Mouse (Mus musculus) midbrain, embryonic 11.5 days (tissue): ENCODE measurements around the gene Ptpn13. TPM values are rescaled to one million over a fixed set of nuclear protein-coding genes. Genes with fewer than 3 reads are reported as not detected.

Source experiments
- ATAC-seq: fragments of 200-750 bp; cut with Nextera tagmentation; 2 replicates; pipeline ENCODE4 v1.8.0; 2017; ENCODE audit warnings: moderate TSS enrichment, moderate library complexity; ENCODE audit not compliant: low FRiP score
- DNase-seq: peaks from one replicate; pipeline ENCODE4 v3.0.0; 2015; ENCODE audit warnings: low spot score; ENCODE audit errors: missing footprints
- H3K27ac ChIP-seq: fragments of 300-500 bp; sonication (generic); 2 replicates; pipeline ENCODE4 v1.5.1; 2014; ENCODE audit warnings: low read depth, low read length
- H3K27me3 ChIP-seq: fragments of 300-500 bp; sonication (generic); 2 replicates; pipeline ENCODE4 v1.6.1; 2014; ENCODE audit warnings: mild to moderate bottlenecking, low read length, moderate library complexity, mixed read lengths; ENCODE audit not compliant: control insufficient read depth, insufficient read depth
- H3K36me3 ChIP-seq: fragments of 300-500 bp; sonication (generic); 2 replicates; pipeline ENCODE4 v1.6.1; 2014; ENCODE audit warnings: mild to moderate bottlenecking, low read length, moderate library complexity, mixed read lengths; ENCODE audit not compliant: control insufficient read depth, insufficient read depth
- H3K4me1 ChIP-seq: fragments of 300-500 bp; sonication (generic); 2 replicates; pipeline ENCODE4 v1.6.1; 2014; ENCODE audit warnings: low read length; ENCODE audit not compliant: control insufficient read depth, insufficient read depth
- H3K4me2 ChIP-seq: fragments of 300-500 bp; sonication (generic); 2 replicates; pipeline ENCODE4 v1.6.1; 2014; ENCODE audit warnings: mild to moderate bottlenecking, moderate library complexity
- H3K4me3 ChIP-seq: fragments of 300-500 bp; sonication (generic); 2 replicates; pipeline ENCODE4 v1.5.1; 2014; ENCODE audit warnings: low read depth, low read length
- H3K9ac ChIP-seq: fragments of 300-500 bp; sonication (generic); 2 replicates; pipeline ENCODE4 v1.6.1; 2014; ENCODE audit warnings: low read length
- H3K9me3 ChIP-seq: fragments of 300-500 bp; sonication (generic); 2 replicates; pipeline ENCODE4 v1.6.1; 2016; ENCODE audit warnings: low read length; ENCODE audit not compliant: control insufficient read depth
- WGBS: fragments of 180-500 bp; shearing (Covaris S2); extraction: QIAGEN DNeasy Blood & Tissue Kit; methylation state at CpG from one replicate; pipeline ENCODE4 v1.1.7; 2014; 5-methylcytosine and 5-hydroxymethylcytosine counted together
- polyA plus RNA-seq: library from polyadenylated mRNA; unstranded; fragments of >200 nt; fragmentation: Nextera tagmentation; extraction: Ambion mirVana; gene quantifications from 2 replicates; pipeline ENCODE4 v1.2.1, GENCODE M21; 2014

Ptpn13 gene
- polyA plus RNA-seq, 1 experiment from 2014 or later, result 18.1 TPM

DNA sequence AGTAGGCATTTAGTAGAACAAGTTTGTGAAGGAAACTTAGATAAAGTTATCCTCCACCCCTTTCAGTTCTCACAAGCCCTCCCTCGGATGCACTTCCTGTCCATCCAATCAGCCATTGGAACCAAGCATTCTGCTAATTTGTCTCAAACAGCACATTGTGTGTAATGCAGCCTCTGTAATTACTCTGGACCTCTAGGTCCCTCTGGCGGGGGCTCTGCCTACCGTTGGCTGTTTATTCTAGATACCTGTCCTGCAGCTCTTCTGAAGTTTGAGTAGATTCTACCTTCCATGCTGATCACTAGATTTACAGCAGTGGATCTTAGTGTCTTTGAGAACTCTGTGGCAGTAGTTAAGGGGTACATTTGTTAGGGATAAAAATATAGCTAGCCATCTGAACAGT lies 109.5 kb downstream of the Ptpn13 start:
- no peak overlapping the region for H3K4me2 ChIP-seq
- no peak overlapping the region for H3K9ac ChIP-seq
- H3K27ac ChIP-seq, result no peak overlapping the region
- no peaks in the 10 kb centered on the region for H3K27me3 ChIP-seq
- H3K36me3 ChIP-seq, result 0 out of 2 replicates have a peak, but pooled peaks cover 2% of the 10 kb centered on the region
- H3K4me3 ChIP-seq, result no peak overlapping the region
- no peaks in the 10 kb centered on the region for H3K9me3 ChIP-seq
- DNase-seq (no peak), ATAC-seq (no peak)
- no peaks in the 10 kb centered on the region for H3K4me1 ChIP-seq
- 85% methylated on average over 3 of the region's 3 CpGs for WGBS

DNA sequence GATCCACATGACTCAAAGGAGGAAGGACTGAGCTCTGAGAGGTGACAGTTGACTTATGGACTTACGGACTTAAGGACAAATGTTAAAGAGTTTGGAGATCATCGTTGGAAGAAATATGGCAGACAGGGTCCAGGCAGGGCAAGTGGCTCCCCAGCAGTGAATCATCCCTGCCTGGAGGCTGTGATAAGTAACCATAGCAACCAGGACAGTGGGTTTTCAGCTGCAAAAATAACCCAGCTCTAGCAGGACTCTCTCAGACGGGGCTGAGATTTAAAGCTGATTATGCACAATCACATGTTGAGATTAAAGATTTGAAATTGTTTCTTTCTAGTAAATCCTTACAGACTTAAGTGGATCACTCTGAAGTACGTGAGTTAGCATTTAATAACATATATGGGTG lies 112.4 kb downstream of the Ptpn13 start:
- Histone ChIP-seq H3K9me3 (no peaks in the 10 kb centered on the region), H3K27ac (no peak overlapping the region), H3K27me3 (no peaks in the 10 kb centered on the region), H3K9ac (no peak overlapping the region), H3K4me3 (no peak overlapping the region), H3K4me1 (no peaks in the 10 kb centered on the region; the same call in 1 of the 2 replicates), H3K4me2 (no peak overlapping the region), H3K36me3 (peaks cover 2% of the 10 kb centered on the region; the same call in 1 of the 2 replicates)
- no peak for ATAC-seq
- WGBS, result 49% methylated on average over 4 of the region's 4 CpGs
- no peak for DNase-seq

DNA sequence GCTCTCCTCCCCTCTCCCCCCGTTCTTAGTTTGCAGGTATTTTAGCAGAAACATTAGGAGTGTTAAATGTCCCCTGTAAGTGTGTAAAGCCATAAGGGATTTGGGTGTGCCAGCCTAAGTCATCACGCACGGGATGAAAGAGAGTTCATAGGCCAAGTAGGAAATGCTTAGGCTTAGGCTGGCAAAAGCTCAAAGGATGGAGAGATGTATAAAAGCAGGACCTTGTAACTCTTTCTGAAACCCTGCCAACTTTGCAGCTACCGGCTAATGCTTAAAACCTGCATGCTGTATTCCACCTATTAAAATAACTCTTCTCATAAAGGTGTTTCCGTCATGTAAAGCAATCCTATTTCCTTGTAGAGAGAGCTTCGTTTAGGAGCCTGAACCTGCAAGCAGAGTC lies 115.6 kb downstream of the Ptpn13 start:
- ATAC-seq, result no peak
- DNase-seq, result no peak

DNA sequence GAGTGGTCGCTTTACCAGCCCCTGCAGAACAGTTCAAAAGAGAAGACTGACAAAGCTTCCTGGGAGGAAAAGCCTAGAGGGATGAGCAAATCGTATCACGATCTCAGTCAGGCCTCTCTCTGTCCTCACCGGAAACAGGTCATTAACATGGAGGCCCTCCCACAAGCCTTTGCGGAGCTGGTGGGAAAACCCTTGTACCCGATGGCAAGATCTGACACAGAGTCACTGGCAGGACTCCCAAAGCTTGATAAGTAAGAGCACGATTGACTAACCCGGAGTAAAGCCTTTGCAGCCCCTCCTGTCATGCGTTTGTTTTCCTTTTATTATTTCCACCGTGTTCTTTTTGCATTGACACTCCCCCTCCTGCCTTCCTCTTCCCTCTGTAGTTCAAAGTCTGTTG lies 116.1 kb downstream of the Ptpn13 start:
- ATAC-seq, result no peak
- whole genome bisulfite sequencing, result 85% methylated on average over 10 of the region's 10 CpGs
- Histone ChIP-seq H3K9me3 (no peaks in the 10 kb centered on the region), H3K9ac (no peak overlapping the region), H3K4me1 (no peaks in the 10 kb centered on the region; the same call in 1 of the 2 replicates), H3K36me3 (peaks cover 2% of the 10 kb centered on the region; the same call in 1 of the 2 replicates), H3K27me3 (no peaks in the 10 kb centered on the region), H3K4me3 (no peak overlapping the region), H3K4me2 (no peak overlapping the region), H3K27ac (no peak overlapping the region)
- DNase-seq, result no peak

More for the DNA sequence above, 115.6 kb downstream of the Ptpn13 start:
- 90% methylated on average over 6 of the region's 6 CpGs for WGBS
- Histone ChIP-seq H3K4me2 (no peak overlapping the region), H3K4me1 (no peaks in the 10 kb centered on the region; the same call in 1 of the 2 replicates), H3K9ac (no peak overlapping the region), H3K36me3 (peaks cover 2% of the 10 kb centered on the region; the same call in 1 of the 2 replicates), H3K9me3 (no peaks in the 10 kb centered on the region), H3K4me3 (no peak overlapping the region), H3K27ac (no peak overlapping the region), H3K27me3 (no peaks in the 10 kb centered on the region)

DNA sequence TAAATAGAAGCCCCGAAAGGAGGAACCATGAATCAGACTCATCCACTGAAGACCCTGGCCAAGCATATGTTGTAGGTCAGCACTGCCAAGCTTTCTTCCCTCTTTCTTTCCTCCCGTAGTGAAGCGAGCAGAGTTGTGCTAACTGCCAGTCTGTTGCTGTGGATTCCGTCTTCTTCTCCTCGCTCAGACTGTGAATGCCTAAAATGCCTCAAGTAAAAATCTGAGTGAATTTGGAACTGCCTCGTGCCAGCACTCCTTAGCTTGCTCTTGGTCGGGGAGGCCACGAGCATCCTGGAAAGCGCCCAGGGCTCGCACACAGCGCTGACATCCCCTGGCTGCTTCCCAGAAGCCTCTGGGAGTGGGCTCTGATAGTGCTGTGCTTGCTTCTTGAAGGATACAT lies 116.5 kb downstream of the Ptpn13 start:
- no peak for DNase-seq
- no peaks in the 10 kb centered on the region for H3K9me3 ChIP-seq
- peaks cover 2% of the 10 kb centered on the region; the same call in 1 of the 2 replicates for H3K36me3 ChIP-seq
- H3K4me3 ChIP-seq, result no peak overlapping the region
- no peak for ATAC-seq
- H3K9ac ChIP-seq, result no peak overlapping the region
- no peak overlapping the region for H3K27ac ChIP-seq
- no peaks in the 10 kb centered on the region for H3K27me3 ChIP-seq
- 91% methylated on average over 11 of the region's 11 CpGs for WGBS
- no peaks in the 10 kb centered on the region; the same call in 1 of the 2 replicates for H3K4me1 ChIP-seq
- no peak overlapping the region for H3K4me2 ChIP-seq

DNA sequence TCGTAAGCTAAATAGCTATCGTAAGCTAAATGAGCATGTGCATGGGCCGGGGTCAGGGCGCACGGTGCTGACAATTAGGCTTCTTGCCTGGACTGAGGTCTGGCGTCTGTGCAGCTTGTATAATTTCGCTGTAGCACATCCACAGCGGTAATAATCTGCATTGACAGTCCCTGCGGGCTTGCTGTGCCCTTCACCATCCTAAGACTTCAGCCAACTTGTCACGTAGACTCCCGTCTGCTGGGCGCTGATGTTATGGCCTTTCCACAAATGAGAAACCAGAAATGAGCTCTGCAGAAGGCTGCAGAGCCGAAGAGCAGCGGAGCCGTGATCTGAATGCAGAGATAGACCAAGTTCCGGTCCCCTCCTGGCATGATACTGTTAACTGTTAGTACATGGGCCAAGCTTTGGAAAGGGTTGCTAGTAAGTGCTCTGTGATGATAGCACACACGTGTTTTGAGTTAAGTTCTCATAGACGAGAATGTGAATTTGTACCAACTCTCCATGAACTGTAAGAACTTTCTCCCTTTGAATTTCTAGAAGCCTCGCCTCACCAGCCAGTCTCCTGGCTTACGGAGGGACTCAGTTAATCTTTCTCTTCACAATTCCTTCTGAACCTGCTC lies 120.5 kb downstream of the Ptpn13 start:
- no peaks in the 10 kb centered on the region for H3K9me3 ChIP-seq
- WGBS, result 93% methylated on average over 20 of the region's 20 CpGs
- no peak overlapping the region for H3K4me3 ChIP-seq
- no peaks in the 10 kb centered on the region for H3K27me3 ChIP-seq
- H3K4me1 ChIP-seq, result no peaks in the 10 kb centered on the region; the same call in 1 of the 2 replicates
- no peak overlapping the region for H3K4me2 ChIP-seq
- H3K36me3 ChIP-seq, result no peaks in the 10 kb centered on the region; the same call in 1 of the 2 replicates
- ATAC-seq (no peak), DNase-seq (no peak)
- H3K9ac ChIP-seq, result no peak overlapping the region
- H3K27ac ChIP-seq, result no peak overlapping the region

DNA sequence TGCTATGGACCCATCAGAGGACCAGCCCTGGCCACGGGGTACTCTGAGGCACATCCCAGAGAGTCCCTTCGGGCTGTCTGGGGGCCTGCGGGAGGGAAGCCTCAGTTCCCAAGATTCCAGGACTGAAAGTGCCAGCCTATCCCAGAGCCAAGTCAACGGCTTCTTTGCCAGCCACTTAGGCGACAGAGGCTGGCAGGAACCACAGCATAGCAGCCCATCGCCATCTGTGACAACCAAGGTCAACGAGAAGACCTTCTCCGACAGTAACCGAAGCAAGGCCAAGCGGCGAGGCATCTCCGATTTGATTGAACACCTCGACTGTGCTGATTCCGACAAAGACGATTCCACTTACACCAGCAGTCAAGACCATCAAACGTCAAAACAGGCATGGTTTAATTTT lies 129.8 kb downstream of the Ptpn13 start:
- peaks cover 6% of the 10 kb centered on the region for H3K36me3 ChIP-seq
- no peaks in the 10 kb centered on the region for H3K9me3 ChIP-seq
- 95% methylated on average over 16 of the region's 16 CpGs for WGBS
- H3K4me3 ChIP-seq, result no peak overlapping the region
- no peak overlapping the region for H3K9ac ChIP-seq
- no peak overlapping the region for H3K27ac ChIP-seq
- H3K4me1 ChIP-seq, result no peaks in the 10 kb centered on the region
- H3K4me2 ChIP-seq, result no peak overlapping the region
- ATAC-seq (no peak), DNase-seq (no peak)
- no peaks in the 10 kb centered on the region for H3K27me3 ChIP-seq

DNA sequence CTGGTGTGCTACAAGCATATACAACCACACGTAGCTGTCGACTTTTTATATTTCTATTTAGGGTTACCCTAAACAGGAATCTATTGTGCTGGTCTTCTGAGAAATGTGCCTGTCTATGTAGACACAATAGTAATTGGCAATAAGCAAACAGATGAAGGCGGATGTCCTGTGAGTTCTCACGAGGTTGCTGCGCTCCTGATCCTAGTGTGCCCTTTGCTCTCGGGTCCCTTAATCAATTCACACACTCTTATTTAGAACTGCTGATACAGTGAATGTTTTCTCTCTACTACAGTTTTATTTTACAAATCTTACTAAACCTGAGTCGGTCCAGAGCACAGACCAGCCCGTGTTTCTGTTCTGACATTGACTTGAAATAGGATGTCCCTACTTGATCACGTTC lies 135.6 kb downstream of the Ptpn13 start:
- Histone ChIP-seq H3K4me1 (no peaks in the 10 kb centered on the region), H3K4me3 (no peak overlapping the region), H3K9ac (no peak overlapping the region), H3K27ac (no peak overlapping the region), H3K9me3 (no peaks in the 10 kb centered on the region), H3K27me3 (no peaks in the 10 kb centered on the region), H3K4me2 (no peak overlapping the region), H3K36me3 (peaks cover 13% of the 10 kb centered on the region)
- WGBS, result 92% methylated on average over 9 of the region's 9 CpGs
- DNase-seq, result no peak
- ATAC-seq, result no peak

DNA sequence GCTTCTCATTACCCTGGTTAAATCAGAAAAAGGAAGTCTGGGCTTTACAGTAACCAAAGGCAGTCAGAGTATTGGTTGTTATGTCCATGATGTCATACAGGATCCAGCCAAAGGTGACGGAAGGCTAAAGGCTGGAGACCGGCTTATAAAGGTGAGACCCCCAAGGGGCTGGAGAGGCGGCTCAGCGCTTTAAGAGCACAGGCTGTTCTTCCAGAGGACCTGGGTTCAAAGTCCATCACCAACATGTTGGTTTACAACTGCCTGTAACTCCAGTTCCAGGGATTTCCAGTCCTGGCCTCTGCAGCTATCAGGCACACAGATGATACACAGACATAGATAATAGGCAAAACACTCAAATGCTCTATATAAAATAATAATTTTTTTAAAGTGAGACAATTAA lies 143.0 kb downstream of the Ptpn13 start:
- Histone ChIP-seq H3K36me3 (peaks cover 5% of the 10 kb centered on the region; the same call in 1 of the 2 replicates), H3K4me1 (no peaks in the 10 kb centered on the region), H3K9me3 (no peaks in the 10 kb centered on the region), H3K4me3 (no peak overlapping the region), H3K9ac (no peak overlapping the region), H3K27ac (no peak overlapping the region), H3K4me2 (no peak overlapping the region), H3K27me3 (no peaks in the 10 kb centered on the region)
- 97% methylated on average over 4 of the region's 4 CpGs for WGBS
- ATAC-seq (no peak), DNase-seq (no peak)
